Mouse (Mus musculus) neural tube, embryonic 15.5 days (tissue): Measurements from ENCODE around the gene Pet100. TPM values are rescaled to one million over a fixed set of nuclear protein-coding genes. Genes with fewer than 3 reads are reported as not detected.

Experiments
- ATAC-seq: fragments of 200-750 bp; cut with Nextera tagmentation; 2 replicates; pipeline ENCODE4 v1.8.0; 2017; ENCODE audit warnings: mild to moderate bottlenecking, moderate TSS enrichment, moderate library complexity; ENCODE audit not compliant: low FRiP score
- H3K27ac ChIP-seq: fragments of 300-500 bp; sonication (generic); replicated peaks from 2 replicates; pipeline ENCODE4 v1.5.1; 2015; ENCODE audit warnings: mild to moderate bottlenecking, inconsistent platforms
- H3K27me3 ChIP-seq: fragments of 300-500 bp; sonication (generic); replicated peaks from 2 replicates; pipeline ENCODE4 v1.6.1; 2015; ENCODE audit warnings: inconsistent platforms
- H3K36me3 ChIP-seq: fragments of 300-500 bp; sonication (generic); 2 replicates; pipeline ENCODE4 v1.6.1; 2015; ENCODE audit warnings: inconsistent platforms
- H3K4me1 ChIP-seq: fragments of 300-500 bp; sonication (generic); 2 replicates; pipeline ENCODE4 v1.6.1; 2015; ENCODE audit warnings: inconsistent platforms
- H3K4me2 ChIP-seq: fragments of 300-500 bp; sonication (generic); 2 replicates; pipeline ENCODE4 v1.6.1; 2015; ENCODE audit warnings: inconsistent platforms, mild to moderate bottlenecking, moderate library complexity
- H3K4me3 ChIP-seq: fragments of 300-500 bp; sonication (generic); replicated peaks from 2 replicates; pipeline ENCODE4 v1.5.1; 2015; ENCODE audit warnings: mild to moderate bottlenecking, inconsistent platforms
- H3K9ac ChIP-seq: fragments of 300-500 bp; sonication (generic); replicated peaks from 2 replicates; pipeline ENCODE4 v1.6.1; 2015; ENCODE audit warnings: mild to moderate bottlenecking, inconsistent platforms
- H3K9me3 ChIP-seq: fragments of 300-500 bp; sonication (generic); replicated peaks from 2 replicates; pipeline ENCODE4 v1.6.1; 2016; ENCODE audit warnings: inconsistent platforms
- WGBS: fragments of 180-500 bp; shearing (Covaris S2); methylation state at CpG from one replicate; pipeline ENCODE4 v1.1.7; 2015; ENCODE audit warnings: mixed read lengths; 5-methylcytosine and 5-hydroxymethylcytosine counted together
- polyA plus RNA-seq: library from polyadenylated mRNA; unstranded; fragments of >200 nt; fragmentation: Nextera tagmentation; extraction: Ambion mirVana; gene quantifications from 2 replicates; pipeline ENCODE4 v1.2.1, GENCODE M21; 2015

Gene Pet100
- polyA plus RNA-seq, 1 experiment from 2014 or later: 90.1 TPM

GRCm38 (mm10) chr8:3628014-3628413 lies 6.7 kb downstream of the Pet100 start:
- Histone ChIP-seq H3K9ac (no peak overlapping the region), H3K36me3 (no peaks in the 10 kb centered on the region), H3K27me3 (peaks cover 10% of the 10 kb centered on the region), H3K4me3 (no peak overlapping the region), H3K27ac (no peak overlapping the region), H3K4me2 (no peak overlapping the region), H3K9me3 (no peaks in the 10 kb centered on the region), H3K4me1 (peaks cover 13% of the 10 kb centered on the region)
- WGBS: 26% methylated on average over 5 of the region's 5 CpGs
- ATAC-seq: peak; percentile 15; the same call in 1 of the 2 replicates

DNA sequence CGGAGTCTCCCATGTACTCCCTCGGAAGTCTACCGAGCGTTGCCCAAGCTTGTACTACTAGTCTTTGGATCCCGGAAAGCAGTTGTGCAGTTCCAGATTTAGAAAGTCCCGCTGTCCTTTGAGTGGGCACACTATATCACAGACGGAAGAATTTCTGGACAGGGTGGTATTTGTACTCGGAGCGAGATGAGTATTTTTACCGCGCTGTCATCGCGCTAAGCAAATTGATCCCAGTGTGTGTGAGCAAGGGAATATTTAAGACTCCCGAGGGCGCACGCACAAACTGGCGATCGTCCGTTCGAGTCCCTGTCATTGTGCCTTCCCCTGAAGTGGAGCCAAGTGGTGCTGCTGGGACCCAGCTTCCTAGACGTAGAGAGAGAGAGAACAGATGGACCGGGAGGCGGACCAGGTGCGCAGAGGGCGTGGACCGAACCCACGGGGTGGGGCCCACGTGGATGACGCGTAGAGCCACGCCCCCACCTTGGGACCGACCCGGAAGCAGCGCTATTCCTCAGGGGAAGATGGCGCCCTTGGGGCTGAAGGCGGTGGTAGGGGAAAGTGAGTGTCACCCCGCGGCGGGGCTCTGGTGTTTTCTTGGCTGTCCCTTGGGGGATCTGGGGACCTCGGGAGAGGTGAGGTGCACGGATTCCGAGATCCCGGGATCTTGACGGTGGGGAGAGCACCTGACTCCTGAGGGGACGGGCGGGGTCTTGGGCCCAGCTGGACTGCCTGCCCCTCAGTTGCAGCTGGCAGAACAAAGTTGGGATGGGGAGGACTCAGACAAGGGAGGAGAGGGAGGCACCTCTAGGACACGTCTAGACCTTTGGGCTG lies 9.5 kb downstream of the Pet100 start, which contains the start of gene Stxbp2:
TSS of gene Stxbp2 (plus strand) at position 309 of the 831 bp plus-strand sequence.
- Histone ChIP-seq H3K9me3 (no peaks in the 10 kb centered on the region), H3K4me1 (peaks cover 13% of the 10 kb centered on the region), H3K27ac (no peak within 1 kb of the TSS), H3K9ac (peak within 1 kb of the TSS; percentile 42), H3K27me3 (peaks cover 10% of the 10 kb centered on the region), H3K4me3 (peak within 1 kb of the TSS; percentile 48), H3K4me2 (peak within 1 kb of the TSS; percentile 81), H3K36me3 (no peaks in the 10 kb centered on the region)
- 6% methylated on average over 47 of the region's 47 CpGs for WGBS
- ATAC-seq: peak; percentile 82

DNA sequence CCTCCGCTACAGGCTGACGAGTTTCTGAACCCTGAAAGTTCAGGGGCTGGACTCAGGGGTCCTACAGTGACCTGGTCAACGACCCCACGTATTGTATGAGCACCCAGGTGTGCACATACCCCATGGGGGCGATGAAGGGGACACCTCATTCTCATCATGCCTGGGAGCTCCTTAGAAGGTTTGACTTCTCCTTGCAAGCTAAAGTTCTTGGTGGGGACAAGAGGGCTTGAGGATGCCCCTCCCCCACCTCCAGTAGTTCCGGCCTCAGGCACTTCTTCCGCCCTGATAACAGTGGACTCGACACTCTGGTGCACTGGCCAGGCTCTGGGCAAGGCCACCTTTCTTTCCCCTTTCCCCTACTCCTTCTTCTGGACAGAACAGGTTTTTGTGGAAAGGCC lies 10.1 kb downstream of the Pet100 start:
- Histone ChIP-seq H3K4me3 (peak overlapping the region; percentile 48), H3K4me1 (peaks cover 13% of the 10 kb centered on the region), H3K4me2 (peak overlapping the region; percentile 81), H3K27me3 (peaks cover 10% of the 10 kb centered on the region), H3K9ac (peak overlapping the region; percentile 42; the same call in 1 of the 2 replicates), H3K36me3 (no peaks in the 10 kb centered on the region), H3K9me3 (no peaks in the 10 kb centered on the region), H3K27ac (no peak overlapping the region)
- no peak for ATAC-seq
- WGBS: 20% methylated on average over 8 of the region's 8 CpGs

DNA sequence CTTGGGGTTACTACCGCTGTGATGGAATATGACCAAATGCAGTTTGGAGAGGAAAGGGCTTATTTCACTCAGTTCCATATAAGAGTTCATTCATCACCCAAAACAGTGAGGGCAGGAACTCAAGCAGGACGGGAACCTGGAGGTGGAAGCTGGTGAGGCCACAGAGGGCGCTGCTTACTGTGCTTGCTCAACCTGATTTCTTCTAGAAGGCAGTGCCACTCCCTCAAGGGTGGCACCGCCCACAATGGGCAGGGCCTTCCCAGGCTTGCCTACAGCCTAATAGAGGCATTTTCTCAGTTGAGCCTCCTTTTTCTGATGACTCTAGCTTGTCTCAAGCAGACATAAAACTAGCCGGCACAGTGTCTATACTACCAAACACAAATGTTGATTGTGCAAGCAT lies 24.5 kb downstream of the Pet100 start:
- WGBS: 26% methylated on average over 5 of the region's 5 CpGs
- ATAC-seq: no peak
- no peak overlapping the region for H3K4me3 ChIP-seq
- H3K36me3 ChIP-seq: no peaks in the 10 kb centered on the region
- H3K27me3 ChIP-seq: no peaks in the 10 kb centered on the region
- H3K9me3 ChIP-seq: no peaks in the 10 kb centered on the region
- H3K4me1 ChIP-seq: no peaks in the 10 kb centered on the region
- H3K9ac ChIP-seq: no peak overlapping the region
- H3K27ac ChIP-seq: no peak overlapping the region
- H3K4me2 ChIP-seq: no peak overlapping the region

GRCm38 (mm10) chr8:3646824-3647531 lies 25.6 kb downstream of the Pet100 start:
- H3K4me1 ChIP-seq: no peaks in the 10 kb centered on the region
- H3K9ac ChIP-seq: no peak overlapping the region
- H3K4me3 ChIP-seq: no peak overlapping the region
- no peaks in the 10 kb centered on the region for H3K36me3 ChIP-seq
- H3K4me2 ChIP-seq: no peak overlapping the region
- no peaks in the 10 kb centered on the region for H3K9me3 ChIP-seq
- no peaks in the 10 kb centered on the region for H3K27me3 ChIP-seq
- no peak overlapping the region for H3K27ac ChIP-seq
- 88% methylated on average over 6 of the region's 6 CpGs for WGBS
- ATAC-seq: no peak

DNA sequence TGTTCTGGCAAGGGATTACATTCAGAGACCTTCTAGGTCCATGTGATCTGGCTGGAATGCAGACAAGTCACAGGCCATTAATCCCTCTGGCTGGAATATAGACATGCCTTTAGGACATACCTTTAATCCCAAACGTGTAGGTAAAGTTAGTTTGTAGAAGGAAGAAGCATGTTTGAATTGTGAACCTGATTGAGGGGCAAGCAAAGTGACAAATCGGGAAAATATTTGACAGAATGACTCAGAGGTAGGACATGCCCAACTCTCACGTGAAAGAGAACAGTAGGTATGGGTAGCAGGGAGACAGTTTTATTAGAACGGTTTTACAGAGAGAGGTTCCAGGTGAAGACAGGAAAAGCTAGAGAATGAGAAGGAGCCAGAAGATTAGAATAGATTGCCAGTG lies 26.2 kb downstream of the Pet100 start:
- no peaks in the 10 kb centered on the region for H3K4me1 ChIP-seq
- no peak overlapping the region for H3K27ac ChIP-seq
- 84% methylated on average over 4 of the region's 4 CpGs for WGBS
- no peaks in the 10 kb centered on the region for H3K36me3 ChIP-seq
- H3K4me2 ChIP-seq: no peak overlapping the region
- H3K9ac ChIP-seq: no peak overlapping the region
- no peak overlapping the region for H3K4me3 ChIP-seq
- H3K27me3 ChIP-seq: no peaks in the 10 kb centered on the region
- H3K9me3 ChIP-seq: no peaks in the 10 kb centered on the region
- no peak for ATAC-seq

- no peak overlapping the region for H3K4me3 ChIP-seq
- no peak overlapping the region for H3K9ac ChIP-seq
- no peaks in the 10 kb centered on the region for H3K9me3 ChIP-seq
- no peaks in the 10 kb centered on the region for H3K4me1 ChIP-seq
- no peak overlapping the region for H3K4me2 ChIP-seq
- no peak overlapping the region for H3K27ac ChIP-seq
- WGBS: 81% methylated on average over 2 of the region's 2 CpGs
- H3K27me3 ChIP-seq: no peaks in the 10 kb centered on the region
- H3K36me3 ChIP-seq: no peaks in the 10 kb centered on the region
- ATAC-seq: no peak
These were observed 26.9 kb downstream of the Pet100 start for GRCm38 (mm10) chr8:3648268-3648667.

GRCm38 (mm10) chr8:3648990-3649389 lies 27.6 kb downstream of the Pet100 start:
- WGBS: 42% methylated on average over 1 of the region's 1 CpGs
- no peak for ATAC-seq
- Histone ChIP-seq H3K27ac (no peak overlapping the region), H3K4me3 (no peak overlapping the region), H3K9ac (no peak overlapping the region), H3K36me3 (no peaks in the 10 kb centered on the region), H3K4me1 (no peaks in the 10 kb centered on the region), H3K9me3 (no peaks in the 10 kb centered on the region), H3K27me3 (no peaks in the 10 kb centered on the region), H3K4me2 (no peak overlapping the region)

GRCm38 (mm10) chr8:3652845-3653244 lies 31.5 kb downstream of the Pet100 start:
- ATAC-seq: no peak
- no peak overlapping the region for H3K4me2 ChIP-seq
- H3K9ac ChIP-seq: no peak overlapping the region
- H3K4me1 ChIP-seq: peaks cover 9% of the 10 kb centered on the region; the same call in 1 of the 2 replicates
- 69% methylated on average over 3 of the region's 3 CpGs for WGBS
- H3K27ac ChIP-seq: no peak overlapping the region
- no peak overlapping the region for H3K4me3 ChIP-seq
- H3K27me3 ChIP-seq: no peaks in the 10 kb centered on the region
- H3K9me3 ChIP-seq: no peaks in the 10 kb centered on the region
- H3K36me3 ChIP-seq: no peaks in the 10 kb centered on the region

DNA sequence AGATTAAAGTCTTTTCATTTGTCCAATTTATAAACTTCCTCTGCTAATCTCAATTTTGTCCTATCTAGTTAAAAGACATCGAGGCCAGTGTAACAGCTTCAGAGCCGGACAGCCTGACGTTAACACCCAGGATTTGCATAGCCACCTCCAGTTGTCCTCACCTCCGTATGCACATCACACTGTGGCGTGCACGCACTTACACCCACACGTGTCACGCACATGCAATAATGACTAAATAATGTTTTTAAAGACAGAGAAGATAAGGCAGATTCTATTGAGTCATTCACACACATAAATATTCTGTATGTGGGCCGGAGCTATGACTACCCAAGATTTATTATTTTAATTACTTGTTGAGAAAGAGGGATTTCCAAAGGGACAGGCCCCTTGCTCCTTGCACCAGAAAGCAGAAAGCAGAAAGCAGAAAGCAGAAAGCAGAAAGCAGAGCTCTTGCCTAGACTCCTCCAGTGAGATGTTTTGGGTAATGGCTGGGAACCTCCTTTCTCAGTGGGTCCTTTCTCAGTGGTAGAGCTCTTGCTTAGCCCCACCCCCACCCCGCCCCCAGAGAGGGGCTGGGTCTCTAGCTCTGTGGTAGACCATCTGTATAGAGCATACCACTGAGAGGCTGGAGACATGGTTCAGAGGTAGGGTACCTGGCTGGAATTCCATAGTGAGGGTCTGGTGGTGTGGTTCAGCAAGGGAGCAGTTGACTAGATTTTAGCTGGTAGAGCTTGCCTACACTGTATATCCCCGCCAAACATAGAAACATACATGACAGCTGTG lies 33.6 kb downstream of the Pet100 start:
- H3K4me3 ChIP-seq: no peak overlapping the region
- no peak overlapping the region for H3K4me2 ChIP-seq
- no peak overlapping the region for H3K9ac ChIP-seq
- no peak overlapping the region for H3K27ac ChIP-seq
- 73% methylated on average over 11 of the region's 11 CpGs for WGBS
- H3K27me3 ChIP-seq: no peaks in the 10 kb centered on the region
- peaks cover 9% of the 10 kb centered on the region; the same call in 1 of the 2 replicates for H3K4me1 ChIP-seq
- no peaks in the 10 kb centered on the region for H3K36me3 ChIP-seq
- no peaks in the 10 kb centered on the region for H3K9me3 ChIP-seq
- ATAC-seq: peak; percentile 51

- H3K4me3 ChIP-seq: no peak within 1 kb of the TSS
- H3K9ac ChIP-seq: no peak within 1 kb of the TSS
- no peak within 1 kb of the TSS for H3K27ac ChIP-seq
- H3K36me3 ChIP-seq: no peaks in the 10 kb centered on the region
- H3K9me3 ChIP-seq: no peaks in the 10 kb centered on the region
- peaks cover 9% of the 10 kb centered on the region; the same call in 1 of the 2 replicates for H3K4me1 ChIP-seq
- H3K27me3 ChIP-seq: no peaks in the 10 kb centered on the region
- ATAC-seq: no peak
- no peak within 1 kb of the TSS for H3K4me2 ChIP-seq
- WGBS: 73% methylated on average over 3 of the region's 3 CpGs
These were observed 34.2 kb downstream of the Pet100 start, which contains the start of gene Retn for GRCm38 (mm10) chr8:3655526-3655925. Gene Retn, plus strand, starts transcription at chr8:3655770.
